9 mouse cellular contexts compared by ENCODE assay signal in the genomic region with DNA sequence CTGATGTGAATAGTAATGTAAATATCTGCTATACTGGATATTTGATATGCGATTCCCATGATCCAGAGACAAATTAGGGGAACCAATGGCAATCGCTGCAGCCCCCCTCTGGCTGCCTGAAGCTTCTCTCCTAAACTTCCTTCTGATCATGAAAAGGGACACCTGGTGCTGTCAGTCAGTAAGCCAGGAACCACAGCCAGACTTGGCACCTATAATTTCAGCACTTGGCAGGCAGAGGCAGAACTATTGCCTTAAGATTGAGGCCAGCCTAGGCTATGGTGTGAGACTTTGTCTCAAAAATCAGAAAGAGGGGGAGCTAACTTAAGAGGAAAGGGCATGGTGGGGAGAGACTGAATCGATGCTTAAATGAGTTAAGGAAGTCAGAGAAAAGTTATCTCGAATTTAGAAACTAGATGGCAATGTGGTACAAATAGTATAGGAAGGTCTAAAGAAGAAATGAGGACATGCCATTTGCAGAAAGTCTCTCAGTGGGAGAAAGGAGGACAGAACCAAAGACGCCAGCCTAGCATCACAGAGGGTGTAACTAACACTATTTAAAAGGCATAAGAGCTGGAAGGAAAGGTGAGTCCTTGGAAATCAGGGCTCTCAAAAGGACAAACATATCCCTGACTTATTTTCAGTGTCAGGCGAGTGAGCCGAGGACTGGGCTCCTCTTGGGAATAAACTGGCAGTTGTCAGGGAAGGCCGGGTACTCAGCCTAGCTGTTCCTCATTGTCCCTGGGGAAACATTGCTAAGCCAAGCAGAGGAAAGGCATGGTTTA. TPM values are rescaled to one million over a fixed set of nuclear protein-coding genes. Genes with fewer than 3 reads are reported as not detected.
DNase-seq lines count a peak whose midpoint lies in the region; ATAC-seq and TF ChIP-seq lines count a peak whose summit lies in the region.
"Had no signal": no experiment of that assay in that cellular context is flagged by ENCODE, and none has a peak within 500 bp of the region (broad histone marks: within the 10 kb centered on the region; RNA-seq: fewer than 3 reads in every experiment).

No protein-coding gene starts in this region.

- WGBS in heart, embryonic 13.5 days = 51% methylated on average over 8 of the region's 8 CpGs

- H3K27me3 ChIP-seq in heart, embryonic 13.5 days (replicated peaks) = no peaks in the 10 kb centered on the region

- no peak for ATAC-seq in heart, embryonic 13.5 days (ENCODE audit: extremely low read depth, insufficient number of reproducible peaks, low FRiP score, low TSS enrichment)
- ATAC-seq in megakaryocyte-erythroid progenitor cell, adult 5-6 weeks (replicated peaks; ENCODE audit: low FRiP score, low TSS enrichment, poor library complexity, severe bottlenecking) = no peak

- no peak for TF ChIP-seq CTCF in gastrocnemius, adult 2 months (IDR thresholded peaks at IDR 0.05)

- H3K36me3 ChIP-seq in heart, embryonic 13.5 days = peaks cover 20% of the 10 kb centered on the region

- H3K4me3 ChIP-seq in heart, embryonic 13.5 days = no peak overlapping the region
- H3K4me3 ChIP-seq in gastrocnemius, adult 2 months = peak overlapping the region; percentile 28

- peak overlapping the region; percentile 66; the same call in 1 of the 2 replicates for H3K4me2 ChIP-seq in heart, embryonic 13.5 days

- H3K9me3 ChIP-seq in heart, embryonic 13.5 days = no peaks in the 10 kb centered on the region; the same call in 1 of the 2 replicates

- intact Hi-C loops in heart, postnatal 36 days (cut with DNase I) = loop anchor here (2.0 kb wide), 1 partner anchor 45 kb away; no protein-coding TSS in a partner anchor
- intact Hi-C loops in gastrocnemius, adult 2 months (cut with DNase I) = loop anchor here (10.0 kb wide), 1 partner anchor 163 kb away; a partner anchor contains a TSS

- DNase-seq in adrenal gland, adult 2 months = peak; percentile 18
- no peak for DNase-seq in adrenal gland, adult 8-10 months
- no peak for DNase-seq in heart, postnatal 36 days
- DNase-seq in gastrocnemius, adult 2 months = peak; percentile 78
- peak; percentile 60 for DNase-seq in lung, postnatal 10 days
- DNase-seq in Muller cell, postnatal 12 days (ENCODE audit: inconsistent ontology term) = no peak
- DNase-seq: kidney, adult 8-10 months had no signal

- no peak overlapping the region for H3K9ac ChIP-seq in heart, embryonic 13.5 days

- peak overlapping the region; percentile 97 for H3K27ac ChIP-seq in heart, embryonic 13.5 days (replicated peaks)
- peak overlapping the region; percentile 89 for H3K27ac ChIP-seq in gastrocnemius, adult 2 months

- peaks cover 43% of the 10 kb centered on the region for H3K4me1 ChIP-seq in heart, embryonic 13.5 days

RNA-seq across cellular contexts. Expression of a gene that starts 14.3 kb away (rescaled TPM):
- total RNA-seq in adrenal gland, adult 2 months (2021) = 1 to 10 TPM; 1.6 to 1.9 TPM
- polyA plus RNA-seq in adrenal gland, adult 2 months (2012; rRNA removed) = 13.8 and 19.6 TPM in 2 replicates
- 1 to 10 TPM; 1.6 to 3.5 (median 2.8) TPM for total RNA-seq in adrenal gland, adult 8-10 months (2022)
- polyA plus RNA-seq in heart, embryonic 13.5 days (2015; fragmentation: Nextera tagmentation; extraction: Ambion mirVana) = 9.8 and 12.9 TPM in 2 replicates
- 1 to 10 TPM; 2.6 to 5.1 TPM for total RNA-seq in heart, postnatal 36 days (2021)
- 1 to 10 TPM; 4.3 to 6.1 TPM for total RNA-seq in gastrocnemius, adult 2 months (2021)
- not detected in 2 replicates for total RNA-seq in megakaryocyte-erythroid progenitor cell, adult 5-6 weeks (2014; fragmentation: Nextera tagmentation)
- total RNA-seq in megakaryocyte-erythroid progenitor cell, adult 5-6 weeks (2017) = not detected in 2 replicates

RNA-seq across cellular contexts. Expression of a gene that starts 24.4 kb away (rescaled TPM):
- total RNA-seq in adrenal gland, adult 2 months (2021) = 100 to 1,000 TPM; 264 to 267 TPM
- polyA plus RNA-seq in adrenal gland, adult 2 months (2012; rRNA removed) = 28.9 and 36.0 TPM in 2 replicates
- total RNA-seq in adrenal gland, adult 8-10 months (2022) = 100 to 1,000 TPM; 136 to 235 (median 166) TPM
- 205 and 253 TPM in 2 replicates for polyA plus RNA-seq in heart, embryonic 13.5 days (2015; fragmentation: Nextera tagmentation; extraction: Ambion mirVana)
- 100 to 1,000 TPM; 194 to 211 TPM for total RNA-seq in heart, postnatal 36 days (2021)
- 100 to 1,000 TPM; 156 to 179 TPM for total RNA-seq in gastrocnemius, adult 2 months (2021)
- total RNA-seq in megakaryocyte-erythroid progenitor cell, adult 5-6 weeks (2014; fragmentation: Nextera tagmentation) = 145 and 167 TPM in 2 replicates
- 159 and 166 TPM in 2 replicates for total RNA-seq in megakaryocyte-erythroid progenitor cell, adult 5-6 weeks (2017)

RNA-seq across cellular contexts. Expression of a gene that starts 33.2 kb away (rescaled TPM):
- 10 to 100 TPM; 30.0 to 31.2 TPM for total RNA-seq in adrenal gland, adult 2 months (2021)
- polyA plus RNA-seq in adrenal gland, adult 2 months (2012; rRNA removed) = 15.6 and 20.2 TPM in 2 replicates
- total RNA-seq in adrenal gland, adult 8-10 months (2022) = 10 to 100 TPM; 41.4 to 48.0 (median 45.2) TPM
- 26.8 and 27.7 TPM in 2 replicates for polyA plus RNA-seq in heart, embryonic 13.5 days (2015; fragmentation: Nextera tagmentation; extraction: Ambion mirVana)
- total RNA-seq in heart, postnatal 36 days (2021) = 10 to 100 TPM; 22.1 to 23.8 TPM
- 10 to 100 TPM; 18.5 to 20.6 TPM for total RNA-seq in gastrocnemius, adult 2 months (2021)
- 14.3 and 18.7 TPM in 2 replicates for total RNA-seq in megakaryocyte-erythroid progenitor cell, adult 5-6 weeks (2014; fragmentation: Nextera tagmentation)
- total RNA-seq in megakaryocyte-erythroid progenitor cell, adult 5-6 weeks (2017) = 28.6 and 32.0 TPM in 2 replicates

RNA-seq across cellular contexts. Expression of a gene that starts 33.3 kb away (rescaled TPM):
- total RNA-seq in adrenal gland, adult 2 months (2021) = 100 to 1,000 TPM; 337 to 401 TPM
- polyA plus RNA-seq in adrenal gland, adult 2 months (2012; rRNA removed) = 176 and 178 TPM in 2 replicates
- 100 to 1,000 TPM; 308 to 467 (median 370) TPM for total RNA-seq in adrenal gland, adult 8-10 months (2022)
- polyA plus RNA-seq in heart, embryonic 13.5 days (2015; fragmentation: Nextera tagmentation; extraction: Ambion mirVana) = 314 and 369 TPM in 2 replicates
- 100 to 1,000 TPM; 797 to 891 TPM for total RNA-seq in heart, postnatal 36 days (2021)
- 100 to 1,000 TPM; 460 to 625 TPM for total RNA-seq in gastrocnemius, adult 2 months (2021)
- 200 and 247 TPM in 2 replicates for total RNA-seq in megakaryocyte-erythroid progenitor cell, adult 5-6 weeks (2014; fragmentation: Nextera tagmentation)
- 96.1 and 109 TPM in 2 replicates for total RNA-seq in megakaryocyte-erythroid progenitor cell, adult 5-6 weeks (2017)

Comparison
In these comparisons a context has a peak if more than half of its experiments do, and no peak if none do; other contexts are left out.
1. DNase-seq: peak in adrenal gland, adult 2 months (single experiment), gastrocnemius, adult 2 months (single experiment) and lung, postnatal 10 days (single experiment); none in adrenal gland, adult 8-10 months (single experiment), heart, postnatal 36 days (0 of 2) and Muller cell, postnatal 12 days (single experiment).